Mouse (Mus musculus) liver, adult 2 months (tissue): ENCODE results near the gene Cemip2.

Experiments used
- CTCF ChIP-seq: fragments of 200-500 bp; IDR thresholded peaks from 2 replicates; pipeline ENCODE4 v1.5.1; 2011; ENCODE audit warnings: low read depth, low read length, control low read depth
- POLR2A ChIP-seq: fragments of 200-500 bp; IDR thresholded peaks from 2 replicates; pipeline ENCODE4 v1.6.1; 2011; ENCODE audit warnings: low read length, control low read depth; ENCODE audit not compliant: insufficient read depth; ENCODE audit errors: extremely low read depth

DNA sequence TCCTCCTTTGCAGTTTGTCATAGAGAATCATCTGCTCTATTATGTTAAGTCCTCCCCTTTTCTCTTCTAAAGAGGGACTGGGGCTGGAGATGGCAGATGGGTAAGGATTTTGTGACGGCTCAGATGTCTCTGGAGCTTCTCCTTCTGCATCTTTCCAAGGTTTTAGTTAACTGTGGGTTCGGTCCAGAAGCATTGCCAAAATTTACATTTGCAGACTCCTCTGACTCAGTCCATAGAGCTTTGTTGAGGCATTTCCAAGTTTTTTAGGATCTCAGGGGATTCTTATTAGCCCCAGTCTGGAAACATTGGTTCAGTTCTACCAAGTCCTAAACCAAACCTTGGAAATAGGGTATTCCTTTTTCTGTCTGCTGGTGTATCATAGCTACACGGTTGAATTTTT lies 1.5 kb upstream of the Cemip2 start:
- TF ChIP-seq CTCF, result no peak
- TF ChIP-seq POLR2A, result no peak
